Mouse (Mus musculus): ENCODE measurements around the gene Ak5. TPM values are rescaled to one million over a fixed set of nuclear protein-coding genes. Genes with fewer than 3 reads are reported as not detected.
A peak's percentile ranks its signal among the peaks of the same experiment; 100 is the strongest.

Ak5 gene
- polyA plus RNA-seq, 1 experiment from 2014 or later: 2.5 TPM

GRCm38 (mm10) chr3:152497084-152497483, 171.1 kb downstream of the Ak5 start:
- WGBS: 74% methylated on average over 7 of the region's 7 CpGs
- peaks cover 20% of the 10 kb centered on the region for H3K4me1 ChIP-seq (replicated peaks)
- H3K4me3 ChIP-seq (replicated peaks): no peak overlapping the region
- no peaks in the 10 kb centered on the region for H3K9me3 ChIP-seq
- H3K27me3 ChIP-seq: no peaks in the 10 kb centered on the region
- no peak for ATAC-seq
- H3K36me3 ChIP-seq: no peaks in the 10 kb centered on the region
- H3K9ac ChIP-seq (replicated peaks): no peak overlapping the region
- H3K4me2 ChIP-seq (replicated peaks): no peak overlapping the region
- H3K27ac ChIP-seq: no peak overlapping the region

GRCm38 (mm10) chr3:152495415-152495898, 172.7 kb downstream of the Ak5 start:
- 61% methylated on average over 8 of the region's 8 CpGs for WGBS
- Histone ChIP-seq H3K27ac (no peak overlapping the region), H3K27me3 (no peaks in the 10 kb centered on the region), H3K4me2 (replicated peaks) (no peak overlapping the region), H3K9me3 (no peaks in the 10 kb centered on the region), H3K4me3 (replicated peaks) (no peak overlapping the region), H3K9ac (replicated peaks) (no peak overlapping the region), H3K36me3 (no peaks in the 10 kb centered on the region), H3K4me1 (replicated peaks) (peaks cover 20% of the 10 kb centered on the region)
- peak; percentile 48 for ATAC-seq

- ATAC-seq: peak; percentile 51
- WGBS: 60% methylated on average over 12 of the region's 12 CpGs
- H3K9ac ChIP-seq (replicated peaks): no peak overlapping the region
- no peak overlapping the region for H3K4me3 ChIP-seq (replicated peaks)
- H3K9me3 ChIP-seq: no peaks in the 10 kb centered on the region
- no peak overlapping the region for H3K4me2 ChIP-seq (replicated peaks)
- peaks cover 20% of the 10 kb centered on the region for H3K4me1 ChIP-seq (replicated peaks)
- H3K27me3 ChIP-seq: no peaks in the 10 kb centered on the region
- no peak overlapping the region for H3K27ac ChIP-seq
- H3K36me3 ChIP-seq: no peaks in the 10 kb centered on the region
Measured at GRCm38 (mm10) chr3:152494667-152495360, 173.3 kb downstream of the Ak5 start.

- no peaks in the 10 kb centered on the region for H3K36me3 ChIP-seq
- no peak overlapping the region for H3K4me3 ChIP-seq (replicated peaks)
- no peak overlapping the region for H3K4me2 ChIP-seq (replicated peaks)
- H3K27ac ChIP-seq: no peak overlapping the region
- no peaks in the 10 kb centered on the region for H3K27me3 ChIP-seq
- peaks cover 20% of the 10 kb centered on the region for H3K4me1 ChIP-seq (replicated peaks)
- H3K9me3 ChIP-seq: no peaks in the 10 kb centered on the region
- no peak for ATAC-seq
- WGBS: 62% methylated on average over 2 of the region's 2 CpGs
- H3K9ac ChIP-seq (replicated peaks): no peak overlapping the region
Measured at GRCm38 (mm10) chr3:152493813-152494212, 174.3 kb downstream of the Ak5 start.

- H3K27me3 ChIP-seq: no peaks in the 10 kb centered on the region
- no peak overlapping the region for H3K9ac ChIP-seq (replicated peaks)
- 86% methylated on average over 6 of the region's 6 CpGs for whole genome bisulfite sequencing
- no peak overlapping the region for H3K4me3 ChIP-seq (replicated peaks)
- peaks cover 20% of the 10 kb centered on the region for H3K4me1 ChIP-seq (replicated peaks)
- H3K27ac ChIP-seq: no peak overlapping the region
- H3K36me3 ChIP-seq: no peaks in the 10 kb centered on the region
- no peak overlapping the region for H3K4me2 ChIP-seq (replicated peaks)
- no peaks in the 10 kb centered on the region for H3K9me3 ChIP-seq
- no peak for ATAC-seq
Measured at GRCm38 (mm10) chr3:152492241-152492640, 175.9 kb downstream of the Ak5 start.

GRCm38 (mm10) chr3:152490423-152490822, 177.7 kb downstream of the Ak5 start:
- no peak overlapping the region for H3K27ac ChIP-seq
- no peaks in the 10 kb centered on the region for H3K36me3 ChIP-seq
- H3K4me3 ChIP-seq (replicated peaks): no peak overlapping the region
- no peak for ATAC-seq
- H3K4me2 ChIP-seq (replicated peaks): no peak overlapping the region
- no peaks in the 10 kb centered on the region for H3K27me3 ChIP-seq
- H3K9ac ChIP-seq (replicated peaks): no peak overlapping the region
- H3K4me1 ChIP-seq (replicated peaks): peaks cover 13% of the 10 kb centered on the region
- H3K9me3 ChIP-seq: no peaks in the 10 kb centered on the region
- 91% methylated on average over 5 of the region's 5 CpGs for WGBS

- Histone ChIP-seq H3K27me3 (no peaks in the 10 kb centered on the region), H3K9me3 (no peaks in the 10 kb centered on the region), H3K9ac (replicated peaks) (no peak overlapping the region), H3K4me1 (replicated peaks) (peaks cover 7% of the 10 kb centered on the region), H3K36me3 (no peaks in the 10 kb centered on the region), H3K4me2 (replicated peaks) (no peak overlapping the region), H3K4me3 (replicated peaks) (no peak overlapping the region), H3K27ac (no peak overlapping the region)
- WGBS: 96% methylated on average over 4 of the region's 4 CpGs
- ATAC-seq: no peak
Measured at GRCm38 (mm10) chr3:152488964-152489363, 179.2 kb downstream of the Ak5 start.

- no peak overlapping the region for H3K9ac ChIP-seq (replicated peaks)
- no peaks in the 10 kb centered on the region for H3K36me3 ChIP-seq
- no peak for ATAC-seq
- H3K4me2 ChIP-seq (replicated peaks): no peak overlapping the region
- H3K27me3 ChIP-seq: no peaks in the 10 kb centered on the region
- no peak overlapping the region for H3K4me3 ChIP-seq (replicated peaks)
- H3K4me1 ChIP-seq (replicated peaks): peaks cover 20% of the 10 kb centered on the region
- no peaks in the 10 kb centered on the region for H3K9me3 ChIP-seq
- H3K27ac ChIP-seq: no peak overlapping the region
- 66% methylated on average over 6 of the region's 6 CpGs for WGBS
Measured at GRCm38 (mm10) chr3:152484206-152484605, 184.0 kb downstream of the Ak5 start.

GRCm38 (mm10) chr3:152483800-152484199, 184.4 kb downstream of the Ak5 start:
- 66% methylated on average over 7 of the region's 7 CpGs for WGBS
- H3K27ac ChIP-seq: peak overlapping the region; percentile 46; the same call in 1 of the 2 replicates
- no peaks in the 10 kb centered on the region for H3K36me3 ChIP-seq
- no peak overlapping the region for H3K9ac ChIP-seq (replicated peaks)
- peaks cover 21% of the 10 kb centered on the region for H3K4me1 ChIP-seq (replicated peaks)
- no peak overlapping the region for H3K4me2 ChIP-seq (replicated peaks)
- ATAC-seq: no peak
- no peaks in the 10 kb centered on the region for H3K27me3 ChIP-seq
- no peaks in the 10 kb centered on the region for H3K9me3 ChIP-seq
- no peak overlapping the region for H3K4me3 ChIP-seq (replicated peaks)

- no peak overlapping the region for H3K4me2 ChIP-seq (replicated peaks)
- no peak overlapping the region for H3K4me3 ChIP-seq (replicated peaks)
- 86% methylated on average over 8 of the region's 8 CpGs for WGBS
- H3K27me3 ChIP-seq: 0 out of 2 replicates have a peak, but pooled peaks cover 4% of the 10 kb centered on the region
- H3K27ac ChIP-seq: no peak overlapping the region
- H3K36me3 ChIP-seq: no peaks in the 10 kb centered on the region
- no peak for ATAC-seq
- no peaks in the 10 kb centered on the region for H3K9me3 ChIP-seq
- H3K4me1 ChIP-seq (replicated peaks): peaks cover 33% of the 10 kb centered on the region
- no peak overlapping the region for H3K9ac ChIP-seq (replicated peaks)
Measured at GRCm38 (mm10) chr3:152482182-152482581, 186.0 kb downstream of the Ak5 start.

GRCm38 (mm10) chr3:152480336-152480735, 187.8 kb downstream of the Ak5 start:
- H3K9me3 ChIP-seq: no peaks in the 10 kb centered on the region
- peaks cover 33% of the 10 kb centered on the region for H3K4me1 ChIP-seq (replicated peaks)
- no peak overlapping the region for H3K27ac ChIP-seq
- no peak overlapping the region for H3K4me3 ChIP-seq (replicated peaks)
- H3K27me3 ChIP-seq: 0 out of 2 replicates have a peak, but pooled peaks cover 4% of the 10 kb centered on the region
- no peak overlapping the region for H3K9ac ChIP-seq (replicated peaks)
- H3K4me2 ChIP-seq (replicated peaks): no peak overlapping the region
- H3K36me3 ChIP-seq: no peaks in the 10 kb centered on the region
- WGBS: 96% methylated on average over 6 of the region's 6 CpGs
- no peak for ATAC-seq

GRCm38 (mm10) chr3:152478599-152479435, 189.3 kb downstream of the Ak5 start:
- Histone ChIP-seq H3K9ac (replicated peaks) (0 out of 2 replicates have a peak overlapping the region, but pooled peaks have one; percentile 28), H3K4me2 (replicated peaks) (peak overlapping the region; percentile 55), H3K4me3 (replicated peaks) (peak overlapping the region; percentile 34), H3K9me3 (no peaks in the 10 kb centered on the region), H3K27me3 (0 out of 2 replicates have a peak, but pooled peaks cover 4% of the 10 kb centered on the region), H3K27ac (no peak overlapping the region), H3K36me3 (no peaks in the 10 kb centered on the region), H3K4me1 (replicated peaks) (peaks cover 24% of the 10 kb centered on the region)
- 4% methylated on average over 13 of the region's 16 CpGs for WGBS
- ATAC-seq: peak; percentile 59

Measured in midbrain, embryonic 13.5 days (tissue).